Mouse (Mus musculus): ENCODE data around the gene Cradd. TPM values are rescaled to one million over a fixed set of nuclear protein-coding genes. Genes with fewer than 3 reads are reported as not detected.

Gene Cradd
- polyA plus RNA-seq, 1 experiment, result 9.5 TPM

DNA sequence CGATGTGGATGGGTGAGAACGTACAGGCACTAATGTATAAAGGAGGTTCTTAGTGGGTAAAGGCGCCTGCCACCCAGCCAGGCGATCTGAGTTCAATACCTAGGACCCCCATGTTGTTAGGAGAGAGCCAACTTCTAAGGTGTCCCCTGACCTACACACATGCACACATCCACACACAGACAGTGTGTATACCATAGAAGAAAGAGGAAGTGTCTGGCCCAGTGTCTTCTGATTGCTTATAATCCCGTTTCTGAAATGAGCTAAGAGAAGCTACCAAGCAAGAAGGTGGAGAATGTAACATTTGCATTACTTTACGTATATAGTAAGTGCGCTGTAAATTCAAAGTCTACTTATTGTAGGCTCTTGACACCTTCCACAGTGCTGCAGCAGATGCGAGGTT lies 122.4 kb downstream of the Cradd start:
- Histone ChIP-seq H3K4me3 (no peak overlapping the region), H3K4me2 (ENCODE audit: low read depth) (no peak overlapping the region), H3ac (ENCODE audit: control insufficient read depth, insufficient read length) (no peak overlapping the region), H3K27me3 (ENCODE audit: control insufficient read depth, insufficient read depth, insufficient read length) (no peaks in the 10 kb centered on the region), H3K36me3 (ENCODE audit: control insufficient read depth, insufficient read depth) (no peaks in the 10 kb centered on the region), H3K79me2 (ENCODE audit: control insufficient read depth, insufficient read depth) (no peaks in the 10 kb centered on the region)
- TF ChIP-seq REST (IDR thresholded peaks at IDR 0.05; ENCODE audit: insufficient read depth, insufficient read length) (no peak), TCF12 (IDR thresholded peaks at IDR 0.05; ENCODE audit: insufficient read depth, poor library complexity, severe bottlenecking) (no peak), TCF3 (IDR thresholded peaks at IDR 0.05; ENCODE audit: insufficient read length, low read depth) (no peak), E2F4 (IDR thresholded peaks at IDR 0.05; ENCODE audit: insufficient read depth) (no peak), POLR2AphosphoS2 (IDR thresholded peaks at IDR 0.05; ENCODE audit: insufficient read length, low read depth) (no peak), SRF (IDR thresholded peaks at IDR 0.05; ENCODE audit: control insufficient read depth, insufficient read length, low read depth) (no peak), USF1 (IDR thresholded peaks at IDR 0.05; ENCODE audit: low read depth) (no peak), POLR2A (IDR thresholded peaks at IDR 0.05; ENCODE audit: insufficient read length, low read depth) (no peak), MYOG (IDR thresholded peaks at IDR 0.05; ENCODE audit: control insufficient read depth in 1 of 3, insufficient read depth in 1 of 3, insufficient read length in 2 of 3, low read depth in 2 of 3) (no peak), MAX (IDR thresholded peaks at IDR 0.05; ENCODE audit: low read depth) (no peak), CEBPB (IDR thresholded peaks at IDR 0.05; ENCODE audit: insufficient read depth, poor library complexity, severe bottlenecking) (no peak), MYOD1 (IDR thresholded peaks at IDR 0.05; ENCODE audit: control insufficient read depth in 1 of 3, insufficient read length in 2 of 3, low read depth in 2 of 3) (no peak)

DNA sequence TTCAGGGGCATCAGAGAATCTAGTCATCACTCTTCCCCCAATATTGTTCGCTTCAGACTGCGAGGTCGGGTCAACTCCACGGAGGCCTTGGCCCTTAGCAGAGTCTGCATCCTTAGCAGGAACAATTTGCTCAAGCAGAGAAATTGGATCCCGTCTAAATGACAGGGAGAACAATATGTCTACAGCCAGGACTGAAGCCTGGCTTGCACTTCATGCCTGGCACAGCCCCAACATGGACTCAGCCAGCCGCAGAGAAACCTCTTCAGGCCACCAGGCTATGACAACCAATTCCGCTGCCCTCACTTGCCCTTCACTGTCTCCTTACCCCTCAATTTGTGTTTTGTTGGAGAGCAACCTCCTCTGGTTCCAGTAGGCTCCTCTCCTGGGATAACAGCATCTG lies 123.6 kb downstream of the Cradd start:
- Histone ChIP-seq H3K4me2 (ENCODE audit: low read depth) (no peak overlapping the region), H3K79me2 (ENCODE audit: control insufficient read depth, insufficient read depth) (no peaks in the 10 kb centered on the region), H3K36me3 (ENCODE audit: control insufficient read depth, insufficient read depth) (no peaks in the 10 kb centered on the region), H3K4me3 (no peak overlapping the region), H3K27me3 (ENCODE audit: control insufficient read depth, insufficient read depth, insufficient read length) (no peaks in the 10 kb centered on the region), H3ac (ENCODE audit: control insufficient read depth, insufficient read length) (no peak overlapping the region)
- TF ChIP-seq MAX (IDR thresholded peaks at IDR 0.05; ENCODE audit: low read depth) (no peak), POLR2AphosphoS2 (IDR thresholded peaks at IDR 0.05; ENCODE audit: insufficient read length, low read depth) (no peak), TCF3 (IDR thresholded peaks at IDR 0.05; ENCODE audit: insufficient read length, low read depth) (no peak), TCF12 (IDR thresholded peaks at IDR 0.05; ENCODE audit: insufficient read depth, poor library complexity, severe bottlenecking) (no peak), REST (IDR thresholded peaks at IDR 0.05; ENCODE audit: insufficient read depth, insufficient read length) (no peak), USF1 (IDR thresholded peaks at IDR 0.05; ENCODE audit: low read depth) (no peak), MYOD1 (IDR thresholded peaks at IDR 0.05; ENCODE audit: control insufficient read depth in 1 of 3, insufficient read length in 2 of 3, low read depth in 2 of 3) (no peak), SRF (IDR thresholded peaks at IDR 0.05; ENCODE audit: control insufficient read depth, insufficient read length, low read depth) (no peak), MYOG (IDR thresholded peaks at IDR 0.05; ENCODE audit: control insufficient read depth in 1 of 3, insufficient read depth in 1 of 3, insufficient read length in 2 of 3, low read depth in 2 of 3) (no peak), E2F4 (IDR thresholded peaks at IDR 0.05; ENCODE audit: insufficient read depth) (no peak), POLR2A (IDR thresholded peaks at IDR 0.05; ENCODE audit: insufficient read length, low read depth) (no peak), CEBPB (IDR thresholded peaks at IDR 0.05; ENCODE audit: insufficient read depth, poor library complexity, severe bottlenecking) (no peak)

DNA sequence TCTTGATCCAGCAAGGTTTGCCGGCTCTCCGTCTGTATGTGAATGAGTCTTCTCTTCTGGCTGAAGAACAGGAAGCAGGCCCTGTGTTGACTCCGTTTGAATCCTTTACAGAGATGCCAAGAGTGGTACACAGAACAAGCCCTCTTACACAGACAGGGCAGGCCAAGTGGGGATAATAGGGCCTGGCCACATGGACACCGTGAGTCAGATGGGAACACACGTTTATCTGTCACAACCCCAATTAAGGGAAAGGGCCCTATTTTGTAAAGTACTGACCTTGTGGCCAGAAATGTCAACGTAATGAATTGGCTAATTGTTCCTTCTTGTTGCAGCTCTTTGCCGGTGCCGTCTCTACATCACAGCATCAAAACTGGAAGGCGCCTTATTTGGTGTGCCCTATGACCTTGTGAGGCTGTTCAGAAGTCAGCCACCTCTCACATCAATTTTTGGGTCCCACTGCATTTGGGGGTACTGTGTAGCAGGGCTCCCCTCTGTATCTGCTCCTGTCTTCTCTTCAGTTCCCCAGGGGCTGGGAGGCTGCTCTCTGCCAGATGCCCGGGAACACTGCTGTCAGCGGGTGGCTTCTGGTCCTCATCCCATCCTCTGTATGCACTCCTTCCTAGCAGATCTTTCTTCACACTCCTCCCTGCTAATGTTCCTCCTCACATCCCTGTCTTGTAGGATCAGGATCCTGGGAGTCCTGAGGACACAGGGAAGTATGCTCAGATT lies 124.2 kb downstream of the Cradd start:
- H3K27me3 ChIP-seq (ENCODE audit: control insufficient read depth, insufficient read depth, insufficient read length), result no peaks in the 10 kb centered on the region
- no peak overlapping the region for H3ac ChIP-seq (ENCODE audit: control insufficient read depth, insufficient read length)
- H3K4me2 ChIP-seq (ENCODE audit: low read depth), result no peak overlapping the region
- no peaks in the 10 kb centered on the region for H3K36me3 ChIP-seq (ENCODE audit: control insufficient read depth, insufficient read depth)
- H3K79me2 ChIP-seq (ENCODE audit: control insufficient read depth, insufficient read depth), result no peaks in the 10 kb centered on the region
- H3K4me3 ChIP-seq, result no peak overlapping the region
- TF ChIP-seq POLR2A (IDR thresholded peaks at IDR 0.05; ENCODE audit: insufficient read length, low read depth) (no peak), POLR2AphosphoS2 (IDR thresholded peaks at IDR 0.05; ENCODE audit: insufficient read length, low read depth) (no peak), TCF12 (IDR thresholded peaks at IDR 0.05; ENCODE audit: insufficient read depth, poor library complexity, severe bottlenecking) (no peak), MAX (IDR thresholded peaks at IDR 0.05; ENCODE audit: low read depth) (no peak), MYOD1 (IDR thresholded peaks at IDR 0.05; ENCODE audit: control insufficient read depth in 1 of 3, insufficient read length in 2 of 3, low read depth in 2 of 3) (no peak), USF1 (IDR thresholded peaks at IDR 0.05; ENCODE audit: low read depth) (no peak), SRF (IDR thresholded peaks at IDR 0.05; ENCODE audit: control insufficient read depth, insufficient read length, low read depth) (no peak), MYOG (IDR thresholded peaks at IDR 0.05; ENCODE audit: control insufficient read depth in 1 of 3, insufficient read depth in 1 of 3, insufficient read length in 2 of 3, low read depth in 2 of 3) (no peak), E2F4 (IDR thresholded peaks at IDR 0.05; ENCODE audit: insufficient read depth) (no peak), REST (IDR thresholded peaks at IDR 0.05; ENCODE audit: insufficient read depth, insufficient read length) (no peak), CEBPB (IDR thresholded peaks at IDR 0.05; ENCODE audit: insufficient read depth, poor library complexity, severe bottlenecking) (no peak)

- Histone ChIP-seq H3K36me3 (ENCODE audit: control insufficient read depth, insufficient read depth) (no peaks in the 10 kb centered on the region), H3K4me3 (no peak overlapping the region), H3K79me2 (ENCODE audit: control insufficient read depth, insufficient read depth) (no peaks in the 10 kb centered on the region), H3K27me3 (ENCODE audit: control insufficient read depth, insufficient read depth, insufficient read length) (no peaks in the 10 kb centered on the region), H3ac (ENCODE audit: control insufficient read depth, insufficient read length) (no peak overlapping the region), H3K4me2 (ENCODE audit: low read depth) (no peak overlapping the region)
- TF ChIP-seq SRF (IDR thresholded peaks at IDR 0.05; ENCODE audit: control insufficient read depth, insufficient read length, low read depth) (no peak), TCF12 (IDR thresholded peaks at IDR 0.05; ENCODE audit: insufficient read depth, poor library complexity, severe bottlenecking) (no peak), MYOD1 (IDR thresholded peaks at IDR 0.05; ENCODE audit: control insufficient read depth in 1 of 3, insufficient read length in 2 of 3, low read depth in 2 of 3) (no peak), MAX (IDR thresholded peaks at IDR 0.05; ENCODE audit: low read depth) (no peak), MYOG (IDR thresholded peaks at IDR 0.05; ENCODE audit: control insufficient read depth in 1 of 3, insufficient read depth in 1 of 3, insufficient read length in 2 of 3, low read depth in 2 of 3) (no peak), TCF3 (IDR thresholded peaks at IDR 0.05; ENCODE audit: insufficient read length, low read depth) (no peak), POLR2A (IDR thresholded peaks at IDR 0.05; ENCODE audit: insufficient read length, low read depth) (no peak), POLR2AphosphoS2 (IDR thresholded peaks at IDR 0.05; ENCODE audit: insufficient read length, low read depth) (no peak), CEBPB (IDR thresholded peaks at IDR 0.05; ENCODE audit: insufficient read depth, poor library complexity, severe bottlenecking) (no peak), REST (IDR thresholded peaks at IDR 0.05; ENCODE audit: insufficient read depth, insufficient read length) (no peak), E2F4 (IDR thresholded peaks at IDR 0.05; ENCODE audit: insufficient read depth) (no peak), USF1 (IDR thresholded peaks at IDR 0.05; ENCODE audit: low read depth) (no peak)
Measured at GRCm38 (mm10) chr10:95197377-95197776, 126.6 kb downstream of the Cradd start.
